Mouse (Mus musculus) retina, postnatal 1 day (tissue): ENCODE results near the gene Rnf5.

Experiments
- DNase-seq: peaks from one replicate; pipeline ENCODE4 v3.0.0-alpha.2; 2012

Rnf5 gene

GRCm38 (mm10) chr17:34604511-34605237 lies 1.2 kb upstream of the Rnf5 start:
- no peak for DNase-seq

GRCm38 (mm10) chr17:34604061-34604508 lies 595 bp upstream of the Rnf5 start, which contains the start of gene Agpat1:
Gene Agpat1 (plus strand): TSS chr17:34604262.
- DNase-seq: peak; percentile 100

GRCm38 (mm10) chr17:34601796-34602195 lies 1.7 kb downstream of the Rnf5 start:
- no peak for DNase-seq

GRCm38 (mm10) chr17:34599891-34600290 lies 3.6 kb downstream of the Rnf5 start:
- DNase-seq: no peak

GRCm38 (mm10) chr17:34597566-34598095 lies 5.9 kb downstream of the Rnf5 start, which contains the start of gene Ager:
Gene Ager (plus strand): TSS chr17:34597862.
- DNase-seq: no peak

GRCm38 (mm10) chr17:34596098-34596497 lies 7.4 kb downstream of the Rnf5 start:
- DNase-seq: no peak

GRCm38 (mm10) chr17:34593752-34594525 lies 9.6 kb downstream of the Rnf5 start:
- peak; percentile 47 for DNase-seq

GRCm38 (mm10) chr17:34592581-34593549 lies 10.6 kb downstream of the Rnf5 start:
- DNase-seq: peak; percentile 61

GRCm38 (mm10) chr17:34591994-34592375 lies 11.5 kb downstream of the Rnf5 start:
- DNase-seq: peak; percentile 96

- DNase-seq: no peak
These were observed 12.2 kb downstream of the Rnf5 start, which contains the start of gene Pbx2 for GRCm38 (mm10) chr17:34591029-34591993. Gene Pbx2 (plus strand): TSS chr17:34591266.

- DNase-seq: no peak
These were observed 13.1 kb downstream of the Rnf5 start for GRCm38 (mm10) chr17:34590154-34590987.

GRCm38 (mm10) chr17:34589681-34590101 lies 13.8 kb downstream of the Rnf5 start, which contains the start of gene Gpsm3:
Gene Gpsm3 (plus strand): TSS chr17:34589806.
- DNase-seq: peak; percentile 61

- no peak for DNase-seq
These were observed 14.3 kb downstream of the Rnf5 start for GRCm38 (mm10) chr17:34589206-34589605.

GRCm38 (mm10) chr17:34588767-34589166 lies 14.7 kb downstream of the Rnf5 start:
- no peak for DNase-seq

GRCm38 (mm10) chr17:34587814-34588213 lies 15.7 kb downstream of the Rnf5 start:
- no peak for DNase-seq

GRCm38 (mm10) chr17:34587423-34587811 lies 16.1 kb downstream of the Rnf5 start:
- DNase-seq: peak; percentile 96

GRCm38 (mm10) chr17:34586796-34587422 lies 16.6 kb downstream of the Rnf5 start:
- DNase-seq: peak; percentile 95

GRCm38 (mm10) chr17:34585877-34586771 lies 17.4 kb downstream of the Rnf5 start:
- DNase-seq: no peak
